Mouse (Mus musculus) MEL (cell line): ENCODE data around the gene Cacna1c.

Experiments
- ETS1 ChIP-seq: IDR thresholded peaks from 2 replicates; pipeline ENCODE4 v1.6.1; 2012; ENCODE audit warnings: low read depth, mild to moderate bottlenecking, inconsistent platforms, low read length, improper control_type of control experiment, moderate library complexity
- NELFE ChIP-seq: IDR thresholded peaks from 2 replicates; pipeline ENCODE4 v1.6.1; 2011; ENCODE audit warnings: low read depth, low read length, improper control_type of control experiment

DNA sequence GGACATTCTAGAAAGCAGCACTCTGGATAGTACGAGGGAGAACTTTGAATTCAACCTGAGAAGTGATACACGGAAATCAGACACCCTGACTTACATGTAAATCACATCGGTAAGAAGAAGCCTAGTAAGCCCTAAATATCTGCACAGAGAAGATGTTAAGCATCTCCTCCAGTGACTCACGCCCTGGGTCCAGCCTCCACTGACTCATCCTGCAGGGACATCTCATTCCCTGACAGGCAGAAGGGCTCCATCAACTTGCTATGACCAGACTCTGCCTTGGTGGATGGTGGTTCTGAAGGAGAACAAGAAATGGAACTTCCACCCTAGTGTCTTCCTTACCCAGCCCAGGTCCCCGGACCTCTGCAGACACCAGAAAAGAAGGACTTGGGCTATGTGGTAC, 191.6 kb downstream of the Cacna1c start:
- no peak for TF ChIP-seq NELFE
- no peak for TF ChIP-seq ETS1
